Mouse (Mus musculus): Measurements from ENCODE around the gene Utp6.

- TF ChIP-seq CTCF (IDR thresholded peaks at IDR 0.05; ENCODE audit: low read depth, low read length) (no peak), GATA1 (IDR thresholded peaks at IDR 0.05; ENCODE audit: borderline replicate concordance, low read length) (no peak), POLR2AphosphoS5 (IDR thresholded peaks at IDR 0.05; ENCODE audit: insufficient replicate concordance, low read depth, low read length) (no peak)
Measured at GRCm38 (mm10) chr11:79962877-79963183, 640 bp upstream of the Utp6 start.

Measured in G1E (cell line).